Mouse (Mus musculus) yolk sac, embryonic 10.5 days (tissue): ENCODE results near the gene 1810043G02Rik.
"Not testable (repeated sequence)": the region's sequence is repeated elsewhere in the genome, so short reads cannot be mapped to it uniquely, and the experiment has no call there.

Source experiments
- DNase-seq: peaks from one replicate; pipeline ENCODE4 v3.0.0-alpha.2; 2017; ENCODE audit warnings: low spot score

The 1810043G02Rik gene

GRCm38 (mm10) chr10:77978351-77979350 is at the start of gene 1810043G02Rik:
1810043G02Rik (plus strand) TSS chr10:77978524.
- peak; percentile 97 for DNase-seq

- no peak for DNase-seq
These were observed 38.6 kb upstream of the 1810043G02Rik start for GRCm38 (mm10) chr10:77939685-77940084.

DNA sequence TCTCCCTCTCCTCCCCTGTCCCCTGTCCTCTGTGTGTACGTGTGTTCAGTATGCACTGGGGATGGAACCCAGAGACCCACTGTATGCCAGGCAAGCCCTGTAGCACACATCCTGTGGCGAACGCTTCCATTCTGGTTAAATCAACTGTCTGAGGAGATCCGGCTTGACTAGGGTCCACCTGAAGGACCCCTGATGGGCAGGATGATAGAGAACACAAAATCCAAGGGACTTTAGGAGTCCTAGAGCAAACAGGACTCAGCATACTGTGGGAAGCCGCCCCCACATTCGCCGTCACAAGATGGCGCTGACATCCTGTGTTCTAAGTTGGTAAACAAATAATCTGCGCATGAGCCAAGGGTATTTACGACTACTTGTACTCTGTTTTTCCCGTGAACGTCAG is 27.9 kb upstream of the 1810043G02Rik start:
- DNase-seq: not testable (repeated sequence)

GRCm38 (mm10) chr10:77962725-77963124 is 15.6 kb upstream of the 1810043G02Rik start:
- no peak for DNase-seq

DNA sequence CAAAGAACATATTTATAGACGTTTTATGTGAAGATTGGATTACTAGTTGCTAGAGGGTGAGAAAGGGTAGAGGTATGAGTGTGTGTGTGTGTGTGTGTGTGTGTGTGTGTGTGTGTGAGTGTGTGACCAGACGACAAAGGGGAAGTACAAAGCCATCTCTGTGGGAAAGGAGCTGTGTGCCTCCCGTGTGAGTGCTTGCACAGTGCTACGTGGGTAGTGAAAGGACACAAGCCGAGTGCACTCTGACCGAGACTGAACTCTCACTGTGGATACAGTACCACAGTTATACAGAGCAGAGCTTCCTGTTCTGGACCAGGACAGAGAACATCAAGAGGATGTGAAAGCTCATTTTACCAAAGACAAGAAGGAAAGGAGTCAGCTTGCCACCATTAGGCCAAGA is 14.4 kb upstream of the 1810043G02Rik start:
- DNase-seq: no peak

DNA sequence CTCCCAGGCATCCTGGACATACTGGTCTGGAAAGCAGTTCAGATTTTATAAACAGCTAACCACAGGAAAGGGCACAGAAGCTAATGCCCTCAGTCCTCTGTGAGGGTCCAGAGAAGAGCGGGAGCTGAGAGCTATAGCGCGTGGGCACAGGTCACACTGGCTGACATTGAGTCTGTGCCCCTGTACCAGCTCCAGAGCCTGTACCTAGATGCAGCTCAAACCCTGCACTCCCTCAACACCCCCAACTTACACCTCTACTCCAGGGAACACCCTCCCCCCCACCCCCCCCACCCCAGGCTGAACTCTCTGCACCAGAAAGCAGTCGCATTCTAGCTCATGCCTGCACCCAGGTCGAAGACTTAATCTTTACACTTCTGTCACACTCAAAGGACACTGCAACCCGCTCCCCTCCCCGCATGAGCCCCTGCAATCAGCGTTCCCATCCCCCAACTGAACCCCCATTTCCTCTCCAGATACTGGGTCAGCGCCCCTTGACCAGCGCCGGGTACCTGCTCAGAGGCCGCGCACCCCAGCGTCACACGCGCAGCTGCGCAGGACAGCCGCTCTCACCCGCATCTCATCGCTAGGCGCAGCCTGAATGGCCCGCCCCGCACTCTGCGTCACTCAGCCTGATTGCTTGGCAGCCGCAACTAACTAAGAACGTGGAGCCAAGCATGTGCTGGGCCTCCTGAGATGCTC is 8.9 kb upstream of the 1810043G02Rik start:
- DNase-seq: no peak

- no peak for DNase-seq
These were observed 8.4 kb upstream of the 1810043G02Rik start for GRCm38 (mm10) chr10:77969973-77970325.

DNA sequence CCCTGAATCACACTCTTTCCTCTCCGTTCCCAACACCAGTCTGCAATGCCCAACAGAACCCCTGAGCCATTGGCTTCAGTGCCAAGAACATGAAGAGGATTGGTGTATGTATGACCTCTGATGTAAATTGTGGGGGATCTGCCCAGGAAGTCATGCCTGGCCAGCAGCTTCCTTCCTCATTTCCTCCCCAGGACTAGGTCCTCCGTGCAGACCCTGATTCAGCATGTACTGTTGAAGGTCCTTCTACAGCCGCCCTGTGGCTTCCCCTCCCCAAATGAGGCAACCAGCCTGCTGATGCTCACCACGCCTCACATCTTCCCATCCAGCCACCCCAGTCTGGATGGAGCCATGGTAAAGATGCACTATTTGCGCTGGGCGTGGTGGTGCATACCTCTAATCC is 7.8 kb upstream of the 1810043G02Rik start, which contains the start of gene Trpm2:
Trpm2 (minus strand) TSS at position 83 of the 400 bp plus-strand sequence.
- DNase-seq: no peak

GRCm38 (mm10) chr10:77971191-77971590 is 7.1 kb upstream of the 1810043G02Rik start:
- no peak for DNase-seq

DNA sequence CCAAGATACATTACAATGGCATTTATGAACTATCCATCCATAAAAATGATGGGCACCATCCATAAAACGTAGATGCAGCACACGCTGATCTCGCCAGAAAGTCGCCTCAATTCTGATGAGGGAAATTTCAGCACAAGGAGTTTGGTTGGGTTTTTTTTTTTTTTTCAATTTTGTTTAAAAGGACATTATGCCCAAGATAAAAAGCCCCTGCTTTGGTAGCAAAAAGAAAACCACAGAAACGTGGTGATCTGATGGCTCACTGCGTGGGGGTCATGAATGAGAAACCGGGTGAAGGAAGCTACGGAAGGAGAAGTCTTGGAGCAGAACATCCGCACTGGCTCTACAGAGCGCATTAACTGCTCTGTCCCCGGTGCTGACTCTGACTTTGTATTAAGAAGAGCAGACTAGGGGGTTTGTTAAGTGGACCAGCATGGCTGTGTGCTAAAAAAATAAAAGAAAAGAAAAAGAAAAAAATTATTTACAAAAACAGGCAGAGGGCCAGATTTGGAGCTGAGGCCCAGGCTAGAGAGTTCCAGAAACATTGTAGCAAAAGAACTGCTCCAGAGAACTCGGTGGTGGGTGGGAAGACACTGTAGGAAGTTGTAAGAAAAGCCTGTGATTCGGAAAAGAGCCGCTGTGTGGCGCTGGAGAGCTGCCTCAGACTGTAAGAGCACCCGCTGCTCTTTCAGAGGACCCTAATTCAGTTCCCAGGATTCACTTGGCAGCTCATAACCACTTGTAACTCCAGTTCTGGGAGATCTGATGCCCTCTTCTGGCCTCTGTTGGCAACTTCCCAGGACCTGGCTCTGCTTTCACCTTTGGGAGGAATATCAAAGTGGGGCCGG is 6.4 kb upstream of the 1810043G02Rik start:
- DNase-seq: no peak

DNA sequence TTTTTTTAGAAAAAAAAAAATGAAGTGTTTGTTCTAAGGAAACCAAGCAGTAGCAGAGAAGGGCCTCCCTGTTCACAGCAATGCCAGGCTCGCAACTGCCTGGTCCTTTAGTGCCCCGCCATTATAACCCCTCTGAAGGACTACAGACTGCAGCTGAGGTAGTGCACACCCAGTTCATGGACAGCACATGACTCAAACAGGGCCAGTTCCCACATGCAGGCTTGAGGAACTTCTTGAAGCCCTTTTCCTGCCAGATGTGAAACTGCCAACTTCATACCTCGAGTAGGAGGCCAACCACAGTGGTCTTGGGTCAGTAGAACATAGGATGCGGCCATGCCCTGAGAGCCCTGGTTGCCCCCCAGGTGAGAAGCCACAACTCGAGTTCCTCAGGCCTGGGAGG is 4.0 kb upstream of the 1810043G02Rik start:
- no peak for DNase-seq

- no peak for DNase-seq
These were observed 3.5 kb upstream of the 1810043G02Rik start for GRCm38 (mm10) chr10:77974811-77975210.

GRCm38 (mm10) chr10:77975653-77976052 is 2.7 kb upstream of the 1810043G02Rik start:
- no peak for DNase-seq

GRCm38 (mm10) chr10:77976458-77977150 is 1.7 kb upstream of the 1810043G02Rik start:
- no peak for DNase-seq

DNA sequence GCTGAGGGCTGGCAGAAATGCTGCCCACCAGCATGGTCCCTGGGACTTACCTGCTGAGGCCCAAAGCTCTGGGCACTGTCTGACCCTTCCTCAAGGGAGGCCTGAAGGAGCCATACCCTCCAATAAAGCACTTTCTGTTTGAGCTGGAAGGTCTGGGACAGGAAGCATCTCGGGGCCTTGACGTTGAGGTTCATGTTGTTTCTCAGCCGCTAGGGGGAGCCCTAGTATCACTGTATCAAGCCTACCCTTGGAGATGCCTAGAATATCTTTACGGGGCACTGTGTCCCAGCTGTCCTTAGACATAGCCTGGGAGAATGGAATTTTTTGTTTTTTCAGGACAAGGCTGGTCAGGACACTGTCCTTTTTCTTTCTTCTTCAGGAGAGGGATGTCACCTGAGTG is 6.3 kb downstream of the 1810043G02Rik start:
- peak; percentile 59 for DNase-seq

- no peak for DNase-seq
These were observed 7.5 kb downstream of the 1810043G02Rik start for GRCm38 (mm10) chr10:77985775-77986174.

GRCm38 (mm10) chr10:77995639-77996038 is 17.3 kb downstream of the 1810043G02Rik start:
- DNase-seq: no peak

GRCm38 (mm10) chr10:78000200-78000599 is 21.9 kb downstream of the 1810043G02Rik start:
- DNase-seq: no peak

GRCm38 (mm10) chr10:78001796-78002195 is 23.5 kb downstream of the 1810043G02Rik start:
- DNase-seq: no peak

- DNase-seq: no peak
These were observed 24.0 kb downstream of the 1810043G02Rik start for GRCm38 (mm10) chr10:78002316-78002715.

GRCm38 (mm10) chr10:78004479-78005100 is 26.3 kb downstream of the 1810043G02Rik start:
- no peak for DNase-seq
